Mouse (Mus musculus) CD8-positive naive resting alpha-beta T cell, adult 2 months (primary cell): Measurements from ENCODE around the gene Acbd7.

Source experiments
- DNase-seq, 2 experiments: peaks; one replicate each; pipeline ENCODE4 v3.0.0; 2022; ENCODE audit warnings: low read depth in 2 of 2, low spot score in 2 of 2

Gene Acbd7

GRCm38 (mm10) chr2:3335611-3336301, at the start of gene Acbd7:
TSS of gene Acbd7 (plus strand) at chr2:3336168.
- peak; percentile 30 to 34 for DNase-seq

- DNase-seq, result no peak
Observed at GRCm38 (mm10) chr2:3286243-3286642, 49.7 kb upstream of the Acbd7 start.

DNA sequence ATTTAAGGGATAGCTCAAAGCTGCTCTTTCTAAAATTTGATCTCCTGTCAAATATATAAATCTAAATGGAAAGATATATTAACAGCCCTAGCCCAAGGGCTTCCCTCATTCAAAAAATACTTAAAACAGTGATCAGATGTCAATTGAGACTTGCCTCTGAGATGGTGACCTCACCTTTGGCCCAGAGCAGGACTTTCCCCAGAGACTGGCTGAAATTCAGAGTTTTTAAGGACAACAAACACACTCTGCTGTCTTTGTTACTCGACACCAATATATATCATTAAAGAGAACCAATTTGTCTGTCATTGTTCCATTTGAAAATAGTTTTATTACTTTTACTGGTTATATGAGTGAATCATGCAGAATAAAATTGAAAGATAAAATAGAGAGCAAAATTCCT, 46.4 kb upstream of the Acbd7 start:
- no peak for DNase-seq

DNA sequence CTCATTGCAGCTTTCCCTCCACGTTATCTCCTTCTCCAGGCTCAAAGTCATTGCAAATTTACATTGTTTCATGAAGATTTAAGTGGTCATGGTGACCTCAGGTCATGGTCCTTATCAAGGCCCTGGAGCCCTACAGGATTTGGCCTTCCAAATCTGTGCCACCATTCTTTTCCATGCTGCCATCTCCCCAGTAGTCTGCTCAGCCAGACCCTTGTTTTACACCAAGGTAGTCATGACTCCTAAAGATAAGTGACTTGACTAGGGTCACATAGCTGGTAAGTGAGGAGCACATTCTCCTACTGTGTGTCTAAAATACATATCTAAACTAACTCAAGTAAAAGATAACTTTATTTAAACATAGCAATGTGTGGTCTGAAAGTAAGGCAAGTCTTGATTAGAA, 43.8 kb upstream of the Acbd7 start:
- DNase-seq, result no peak

- DNase-seq, result no peak
Observed at GRCm38 (mm10) chr2:3295826-3296225, 40.1 kb upstream of the Acbd7 start.

DNA sequence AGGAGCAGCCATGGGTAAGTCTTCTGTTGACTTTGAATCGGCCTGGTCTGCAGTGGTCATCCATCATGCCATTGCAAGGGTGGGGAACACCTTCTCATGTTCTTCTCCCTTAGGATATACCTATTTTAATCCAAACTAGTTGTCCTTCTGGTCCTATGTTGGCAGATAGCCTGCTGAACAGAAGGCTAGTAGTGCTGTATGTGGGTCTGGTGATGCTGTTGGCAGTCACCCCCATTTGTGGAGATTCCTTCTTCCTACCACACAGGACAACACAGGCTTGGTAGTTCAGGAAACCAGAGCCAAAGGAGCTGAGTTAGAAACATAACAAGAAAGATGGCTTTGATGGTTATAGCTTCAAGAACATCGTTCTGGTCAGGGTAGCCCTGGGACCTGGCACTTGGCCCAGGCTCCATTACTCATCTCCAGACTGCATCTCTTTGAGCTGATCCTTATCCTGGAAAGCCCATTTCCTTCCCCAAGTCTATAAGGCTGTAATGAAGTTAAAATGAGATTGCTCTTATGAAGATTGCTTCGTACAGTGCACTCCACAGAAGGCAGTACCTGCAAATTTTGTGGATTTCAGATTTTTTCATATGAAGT, 30.4 kb upstream of the Acbd7 start:
- DNase-seq, result no peak

- DNase-seq, result no peak
Observed at GRCm38 (mm10) chr2:3323132-3323531, 12.8 kb upstream of the Acbd7 start.

GRCm38 (mm10) chr2:3324381-3325130, 11.4 kb upstream of the Acbd7 start:
- DNase-seq, result no peak

GRCm38 (mm10) chr2:3326547-3326946, 9.4 kb upstream of the Acbd7 start:
- no peak for DNase-seq

DNA sequence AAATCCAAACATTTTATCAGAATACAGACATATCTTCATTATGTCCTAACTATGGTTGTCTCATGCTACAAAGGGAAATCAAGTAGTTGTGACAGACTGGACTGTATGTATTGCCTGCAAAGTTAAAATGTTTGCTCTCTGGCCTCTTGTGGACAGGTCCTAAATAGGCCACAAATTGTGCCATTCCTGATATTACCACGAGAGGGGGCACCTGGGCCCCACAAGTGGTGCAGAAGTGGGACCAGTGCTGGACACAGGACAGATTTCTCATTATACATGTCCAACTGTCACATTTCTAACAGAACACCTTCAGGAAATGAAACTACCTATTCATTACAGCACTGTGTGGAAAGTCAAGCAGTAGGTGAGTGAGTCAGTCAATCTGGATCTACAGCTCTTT, 8.6 kb upstream of the Acbd7 start:
- no peak for DNase-seq

- no peak for DNase-seq
Observed at GRCm38 (mm10) chr2:3331071-3331703, 4.8 kb upstream of the Acbd7 start.

DNA sequence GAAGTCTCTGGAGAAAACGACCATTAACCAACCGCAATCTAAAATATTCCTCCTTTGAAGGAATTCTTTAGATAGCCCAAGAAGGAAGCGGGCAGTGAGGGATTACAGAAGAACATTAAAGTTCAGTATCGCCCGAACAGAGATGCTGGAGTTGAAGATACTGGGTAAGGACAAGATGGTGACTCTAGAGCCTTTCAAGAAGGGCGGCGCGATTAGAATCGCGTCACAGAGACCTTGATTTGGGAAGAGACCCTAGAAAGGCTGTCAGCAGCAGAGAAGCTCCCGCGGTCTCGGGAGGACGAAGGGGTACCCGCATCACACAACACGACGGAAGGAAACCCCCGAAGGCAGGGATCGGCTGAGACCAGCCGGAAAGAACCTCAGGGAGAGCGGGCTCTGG, 3.9 kb upstream of the Acbd7 start:
- DNase-seq, result no peak

GRCm38 (mm10) chr2:3332484-3333242, 3.3 kb upstream of the Acbd7 start, which contains the start of gene Rpp38:
TSS of gene Rpp38 (minus strand) at chr2:3332643.
- peak; percentile 98 to 99 for DNase-seq

- DNase-seq, result no peak
Observed at GRCm38 (mm10) chr2:3333761-3334160, 2.2 kb upstream of the Acbd7 start.

GRCm38 (mm10) chr2:3348422-3348821, 12.5 kb downstream of the Acbd7 start:
- no peak for DNase-seq

- DNase-seq, result peak in 1 of 2 experiments; percentile 8
Observed at GRCm38 (mm10) chr2:3348919-3349318, 13.0 kb downstream of the Acbd7 start.

- DNase-seq, result no peak
Observed at GRCm38 (mm10) chr2:3353160-3353559, 17.2 kb downstream of the Acbd7 start.

DNA sequence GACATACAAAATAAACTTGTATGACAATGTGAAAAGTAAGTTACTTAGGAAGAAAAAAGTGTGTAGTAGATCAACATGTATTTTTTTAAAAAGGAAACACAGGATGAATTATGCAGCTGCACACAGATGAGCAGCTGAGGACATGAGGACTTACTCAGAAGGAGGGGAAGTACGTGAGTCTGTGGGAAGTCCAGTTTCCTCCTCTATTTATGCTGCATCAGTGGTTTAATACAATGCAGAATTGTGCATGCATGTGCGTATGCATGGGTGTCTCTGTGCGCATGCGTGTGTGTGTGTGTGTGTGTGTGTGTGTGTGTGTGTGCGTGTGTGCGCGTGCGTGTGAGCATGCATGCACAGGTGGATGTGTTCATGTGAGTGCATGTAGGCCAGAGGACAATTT, 19.8 kb downstream of the Acbd7 start:
- DNase-seq, result no peak

DNA sequence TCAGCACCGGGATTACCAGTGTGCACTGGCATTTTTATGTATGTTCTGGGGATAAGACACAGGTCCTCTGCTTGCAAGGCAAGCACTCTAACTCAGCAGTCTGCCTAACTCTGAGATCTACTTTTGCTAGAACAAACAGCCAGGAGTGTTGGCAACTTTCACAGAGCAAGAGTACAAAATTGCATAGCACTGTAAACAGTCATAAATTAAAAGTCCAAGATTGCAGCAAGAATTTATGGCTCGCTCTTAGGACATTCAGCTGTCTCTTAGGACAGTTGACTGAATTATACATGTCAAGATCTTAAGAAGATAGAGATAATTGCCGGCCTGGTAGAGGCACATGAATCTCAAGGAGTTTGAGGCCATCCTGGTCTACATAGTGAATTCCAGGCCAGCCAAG, 20.3 kb downstream of the Acbd7 start:
- DNase-seq, result no peak

DNA sequence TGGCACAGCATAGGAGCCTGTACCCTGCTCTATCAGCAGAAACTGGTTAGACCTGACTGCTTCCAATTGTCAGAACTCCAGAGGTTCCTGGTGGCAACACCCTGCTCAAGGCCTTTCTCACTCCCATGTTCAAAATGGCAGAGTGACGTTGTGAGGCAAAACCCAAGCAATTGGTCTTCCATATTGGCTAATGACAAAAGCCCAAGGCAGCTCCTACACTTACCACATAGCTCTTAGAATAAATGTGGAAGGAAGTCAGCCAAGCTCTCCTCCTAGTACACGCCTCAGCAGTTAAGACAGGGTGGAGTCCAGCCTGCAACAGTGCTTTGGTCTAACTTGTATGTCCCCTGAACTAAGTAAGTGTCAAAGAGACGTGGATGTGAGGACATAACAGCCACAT, 21.9 kb downstream of the Acbd7 start:
- no peak for DNase-seq

DNA sequence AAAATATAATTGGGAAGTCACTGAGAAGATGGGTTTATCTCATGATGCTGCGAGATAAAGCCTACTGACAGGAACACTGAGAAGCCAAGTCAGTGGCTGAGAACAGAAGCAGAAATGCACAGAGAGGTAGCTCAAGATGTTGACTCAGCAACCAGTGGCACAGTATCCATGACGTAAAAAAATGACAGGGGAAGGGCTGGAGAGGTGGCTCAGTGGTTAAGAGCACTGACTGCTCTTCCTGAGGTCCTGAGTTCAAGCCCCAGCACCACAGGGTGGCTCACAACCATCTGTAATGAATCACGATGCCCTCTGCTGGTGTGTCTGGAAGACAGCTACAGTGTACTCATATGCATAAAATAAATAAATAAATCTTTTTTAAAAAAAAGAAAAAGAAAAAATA, 25.1 kb downstream of the Acbd7 start:
- DNase-seq, result no peak
